Mouse (Mus musculus) small intestine, adult 2 months (tissue): ENCODE data around the gene Tmem269. TPM values are rescaled to one million over a fixed set of nuclear protein-coding genes. Genes with fewer than 3 reads are reported as not detected.

Source experiments
- H3K27ac ChIP-seq: fragments of 200-500 bp; 2 replicates; pipeline ENCODE4 v1.5.1; 2012; ENCODE audit warnings: low read depth, low read length, control low read depth, inconsistent platforms; ENCODE audit not compliant: insufficient read depth
- H3K27me3 ChIP-seq: fragments of 200-500 bp; 2 replicates; pipeline ENCODE4 v1.6.1; 2012; ENCODE audit warnings: mild to moderate bottlenecking, moderate library complexity, low read length, inconsistent platforms; ENCODE audit not compliant: control insufficient read depth, insufficient read depth
- H3K36me3 ChIP-seq: fragments of 200-500 bp; 2 replicates; pipeline ENCODE4 v1.6.1; 2012; ENCODE audit warnings: mild to moderate bottlenecking, low read length, control low read depth, inconsistent platforms; ENCODE audit not compliant: control insufficient read depth, insufficient read depth
- H3K4me1 ChIP-seq: fragments of 200-500 bp; 2 replicates; pipeline ENCODE4 v1.6.1; 2012; ENCODE audit warnings: low read length, inconsistent platforms, mixed read lengths; ENCODE audit not compliant: control insufficient read depth, insufficient read depth, insufficient read length
- H3K4me3 ChIP-seq: fragments of 200-500 bp; 2 replicates; pipeline ENCODE4 v1.5.1; 2012; ENCODE audit warnings: low read depth, mild to moderate bottlenecking, control low read depth, inconsistent platforms, low read length, moderate library complexity
- CTCF ChIP-seq: fragments of 200-500 bp; IDR thresholded peaks from 2 replicates; pipeline ENCODE4 v1.5.1; 2012; ENCODE audit warnings: low read depth, mild to moderate bottlenecking, control low read depth, inconsistent platforms, low read length, moderate library complexity, mixed read lengths; ENCODE audit not compliant: insufficient replicate concordance, insufficient read length; ENCODE audit errors: extremely low read depth
- POLR2A ChIP-seq: fragments of 200-500 bp; IDR thresholded peaks from 2 replicates; pipeline ENCODE4 v1.6.1; 2012; ENCODE audit warnings: low read depth, mild to moderate bottlenecking, control low read depth, inconsistent platforms, low read length, moderate library complexity
- WGBS: fragments of 180-500 bp; shearing (Covaris S2); methylation state at CpG from one replicate; pipeline ENCODE4 v1.1.7; 2018; 5-methylcytosine and 5-hydroxymethylcytosine counted together
- polyA plus RNA-seq: library from polyadenylated mRNA; depleted of rRNA; stranded (reverse); fragments of >200 nt; gene quantifications from 2 replicates; pipeline ENCODE4 v1.2.3, GENCODE M21; 2012

The Tmem269 gene
- polyA plus RNA-seq, 1 experiment = 0.09 TPM

GRCm38 (mm10) chr4:119189864-119190263 lies 28.2 kb downstream of the Tmem269 start, which contains the start of gene Ermap:
Gene Ermap (minus strand): TSS chr4:119190011.
- Histone ChIP-seq H3K4me1 (no peaks in the 10 kb centered on the region), H3K36me3 (no peaks in the 10 kb centered on the region), H3K4me3 (no peak within 1 kb of the TSS), H3K27me3 (no peaks in the 10 kb centered on the region; the same call in 1 of the 2 replicates), H3K27ac (no peak within 1 kb of the TSS)
- 50% methylated on average over 6 of the region's 6 CpGs for WGBS
- no peak for TF ChIP-seq CTCF
- TF ChIP-seq POLR2A = no peak

- no peaks in the 10 kb centered on the region; the same call in 1 of the 2 replicates for H3K27me3 ChIP-seq
- no peaks in the 10 kb centered on the region for H3K4me1 ChIP-seq
- TF ChIP-seq CTCF = no peak
- H3K4me3 ChIP-seq = no peak overlapping the region
- no peaks in the 10 kb centered on the region for H3K36me3 ChIP-seq
- no peak overlapping the region for H3K27ac ChIP-seq
- WGBS = 77% methylated on average over 6 of the region's 6 CpGs
Observed at GRCm38 (mm10) chr4:119189392-119189791, 28.6 kb downstream of the Tmem269 start.

GRCm38 (mm10) chr4:119188060-119188785 lies 29.8 kb downstream of the Tmem269 start:
- Histone ChIP-seq H3K4me1 (no peaks in the 10 kb centered on the region), H3K4me3 (no peak overlapping the region), H3K27ac (no peak overlapping the region), H3K27me3 (no peaks in the 10 kb centered on the region; the same call in 1 of the 2 replicates), H3K36me3 (no peaks in the 10 kb centered on the region)
- WGBS = 20% methylated on average over 11 of the region's 11 CpGs
- TF ChIP-seq CTCF = no peak
- TF ChIP-seq POLR2A = no peak

- Histone ChIP-seq H3K4me1 (no peaks in the 10 kb centered on the region), H3K27me3 (no peaks in the 10 kb centered on the region; the same call in 1 of the 2 replicates), H3K27ac (no peak overlapping the region), H3K36me3 (no peaks in the 10 kb centered on the region), H3K4me3 (no peak overlapping the region)
- TF ChIP-seq POLR2A (no peak), CTCF (no peak)
- WGBS = 79% methylated on average over 4 of the region's 4 CpGs
Observed at GRCm38 (mm10) chr4:119185771-119186170, 32.2 kb downstream of the Tmem269 start.

- no peak for TF ChIP-seq CTCF
- no peak for TF ChIP-seq POLR2A
- H3K4me3 ChIP-seq = no peak overlapping the region
- no peaks in the 10 kb centered on the region for H3K36me3 ChIP-seq
- no peak overlapping the region for H3K27ac ChIP-seq
- no peaks in the 10 kb centered on the region; the same call in 1 of the 2 replicates for H3K27me3 ChIP-seq
- WGBS = 48% methylated on average over 1 of the region's 1 CpGs
- H3K4me1 ChIP-seq = no peaks in the 10 kb centered on the region
Observed at GRCm38 (mm10) chr4:119183525-119183924, 34.5 kb downstream of the Tmem269 start.

GRCm38 (mm10) chr4:119181456-119181855 lies 36.6 kb downstream of the Tmem269 start:
- H3K4me1 ChIP-seq = no peaks in the 10 kb centered on the region
- H3K27me3 ChIP-seq = no peaks in the 10 kb centered on the region
- TF ChIP-seq CTCF (no peak), POLR2A (no peak)
- H3K27ac ChIP-seq = peak overlapping the region; percentile 36; the same call in 1 of the 2 replicates
- WGBS = 68% methylated on average over 9 of the region's 9 CpGs
- H3K36me3 ChIP-seq = no peaks in the 10 kb centered on the region
- no peak overlapping the region for H3K4me3 ChIP-seq

- no peak for TF ChIP-seq POLR2A
- TF ChIP-seq CTCF = no peak
- H3K4me1 ChIP-seq = no peaks in the 10 kb centered on the region
- H3K36me3 ChIP-seq = no peaks in the 10 kb centered on the region
- no peak overlapping the region for H3K4me3 ChIP-seq
- WGBS = 30% methylated on average over 4 of the region's 4 CpGs
- no peak overlapping the region for H3K27ac ChIP-seq
- no peaks in the 10 kb centered on the region for H3K27me3 ChIP-seq
Observed at GRCm38 (mm10) chr4:119180133-119180707, 37.8 kb downstream of the Tmem269 start.

GRCm38 (mm10) chr4:119178331-119178730 lies 39.7 kb downstream of the Tmem269 start:
- no peak overlapping the region for H3K27ac ChIP-seq
- H3K4me1 ChIP-seq = no peaks in the 10 kb centered on the region
- TF ChIP-seq CTCF (no peak), POLR2A (no peak)
- no peak overlapping the region for H3K4me3 ChIP-seq
- 76% methylated on average over 18 of the region's 18 CpGs for WGBS
- no peaks in the 10 kb centered on the region for H3K27me3 ChIP-seq
- no peaks in the 10 kb centered on the region for H3K36me3 ChIP-seq
